Mouse (Mus musculus): Measurements from ENCODE around the gene Gpr152. TPM values are rescaled to one million over a fixed set of nuclear protein-coding genes. Genes with fewer than 3 reads are reported as not detected.

The Gpr152 gene
- polyA plus RNA-seq, 1 experiment from 2014 or later = 0.03 TPM

DNA sequence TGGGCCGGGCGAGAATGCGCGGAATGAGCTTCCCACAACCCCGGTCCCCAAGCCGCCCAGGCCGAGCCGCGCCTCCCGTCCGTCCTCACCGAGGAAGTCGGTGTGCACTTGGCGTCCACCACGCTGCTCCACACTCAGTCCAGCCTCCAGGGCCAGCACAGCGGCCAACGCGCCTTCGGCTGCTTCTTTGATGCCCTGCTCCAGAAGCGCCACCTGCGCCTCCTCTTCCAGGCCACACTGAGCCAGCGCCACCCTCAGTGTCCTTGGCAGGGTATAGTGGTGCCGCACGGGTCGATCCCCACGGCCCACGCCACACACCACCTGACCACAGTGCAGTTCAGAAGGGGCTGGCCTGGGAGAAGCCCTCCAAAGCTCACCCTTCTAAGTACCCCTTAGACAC lies 30.2 kb downstream of the Gpr152 start:
- no peaks in the 10 kb centered on the region for H3K9me3 ChIP-seq (replicated peaks; ENCODE audit: low read length)
- ATAC-seq (replicated peaks; ENCODE audit: low FRiP score, low read depth) (peak; percentile 29), DNase-seq (ENCODE audit: low spot score) (no peak)
- no peaks in the 10 kb centered on the region for H3K27me3 ChIP-seq (ENCODE audit: insufficient read depth, low read length)
- H3K4me3 ChIP-seq (replicated peaks; ENCODE audit: low read depth, low read length) = peak overlapping the region; percentile 29
- peak overlapping the region; percentile 61 for H3K4me2 ChIP-seq (ENCODE audit: low read length)
- H3K27ac ChIP-seq = peak overlapping the region; percentile 81
- peaks cover 22% of the 10 kb centered on the region for H3K4me1 ChIP-seq (replicated peaks; ENCODE audit: insufficient read depth, low read length)
- no peaks in the 10 kb centered on the region for H3K36me3 ChIP-seq (ENCODE audit: insufficient read depth, low read length)
- 8% methylated on average over 27 of the region's 27 CpGs for WGBS
- peak overlapping the region; percentile 71 for H3K9ac ChIP-seq (ENCODE audit: low read depth, low read length)
- no peak for TF ChIP-seq CTCF (IDR thresholded peaks at IDR 0.05; ENCODE audit: low read depth)

DNA sequence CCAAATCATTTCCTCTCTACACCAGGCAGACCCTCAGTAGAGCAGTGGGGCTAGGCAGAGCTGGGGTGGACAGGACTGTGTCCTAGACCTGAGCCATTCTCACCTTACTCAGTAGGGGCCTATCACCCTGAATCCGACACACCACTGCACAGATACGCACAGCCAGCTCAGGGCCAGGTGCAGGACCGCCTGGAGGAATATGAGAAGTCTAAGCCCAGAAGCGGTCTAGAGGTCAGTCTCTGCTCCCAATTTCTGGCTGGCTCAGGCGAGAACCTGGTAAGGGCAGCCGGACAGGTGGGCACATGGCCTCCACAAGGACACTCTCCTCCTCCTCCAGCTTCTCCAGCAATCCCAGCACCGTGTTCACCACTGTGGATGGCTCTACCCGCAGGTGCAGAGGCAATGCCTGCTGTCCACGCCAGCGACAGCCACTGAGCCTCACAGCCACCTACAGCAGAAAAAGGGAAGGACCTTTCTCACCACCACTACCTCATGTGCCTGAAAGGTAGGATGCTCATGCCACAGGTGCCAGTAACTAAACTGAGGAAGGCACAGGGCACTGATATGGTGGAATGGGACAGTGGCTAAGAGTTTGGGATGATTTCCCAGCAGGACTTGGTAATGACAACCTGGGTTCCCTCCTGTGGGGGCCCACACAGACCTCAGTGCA lies 31.3 kb downstream of the Gpr152 start:
- no peaks in the 10 kb centered on the region for H3K9me3 ChIP-seq (replicated peaks; ENCODE audit: low read length)
- WGBS = 78% methylated on average over 10 of the region's 10 CpGs
- no peaks in the 10 kb centered on the region for H3K36me3 ChIP-seq (ENCODE audit: insufficient read depth, low read length)
- no peak for TF ChIP-seq CTCF (IDR thresholded peaks at IDR 0.05; ENCODE audit: low read depth)
- DNase-seq (ENCODE audit: low spot score) (no peak), ATAC-seq (replicated peaks; ENCODE audit: low FRiP score, low read depth) (no peak)
- no peaks in the 10 kb centered on the region for H3K27me3 ChIP-seq (ENCODE audit: insufficient read depth, low read length)
- H3K4me2 ChIP-seq (ENCODE audit: low read length) = no peak overlapping the region
- H3K4me1 ChIP-seq (replicated peaks; ENCODE audit: insufficient read depth, low read length) = peaks cover 30% of the 10 kb centered on the region
- H3K27ac ChIP-seq = no peak overlapping the region
- no peak overlapping the region for H3K4me3 ChIP-seq (replicated peaks; ENCODE audit: low read depth, low read length)
- no peak overlapping the region for H3K9ac ChIP-seq (ENCODE audit: low read depth, low read length)

DNA sequence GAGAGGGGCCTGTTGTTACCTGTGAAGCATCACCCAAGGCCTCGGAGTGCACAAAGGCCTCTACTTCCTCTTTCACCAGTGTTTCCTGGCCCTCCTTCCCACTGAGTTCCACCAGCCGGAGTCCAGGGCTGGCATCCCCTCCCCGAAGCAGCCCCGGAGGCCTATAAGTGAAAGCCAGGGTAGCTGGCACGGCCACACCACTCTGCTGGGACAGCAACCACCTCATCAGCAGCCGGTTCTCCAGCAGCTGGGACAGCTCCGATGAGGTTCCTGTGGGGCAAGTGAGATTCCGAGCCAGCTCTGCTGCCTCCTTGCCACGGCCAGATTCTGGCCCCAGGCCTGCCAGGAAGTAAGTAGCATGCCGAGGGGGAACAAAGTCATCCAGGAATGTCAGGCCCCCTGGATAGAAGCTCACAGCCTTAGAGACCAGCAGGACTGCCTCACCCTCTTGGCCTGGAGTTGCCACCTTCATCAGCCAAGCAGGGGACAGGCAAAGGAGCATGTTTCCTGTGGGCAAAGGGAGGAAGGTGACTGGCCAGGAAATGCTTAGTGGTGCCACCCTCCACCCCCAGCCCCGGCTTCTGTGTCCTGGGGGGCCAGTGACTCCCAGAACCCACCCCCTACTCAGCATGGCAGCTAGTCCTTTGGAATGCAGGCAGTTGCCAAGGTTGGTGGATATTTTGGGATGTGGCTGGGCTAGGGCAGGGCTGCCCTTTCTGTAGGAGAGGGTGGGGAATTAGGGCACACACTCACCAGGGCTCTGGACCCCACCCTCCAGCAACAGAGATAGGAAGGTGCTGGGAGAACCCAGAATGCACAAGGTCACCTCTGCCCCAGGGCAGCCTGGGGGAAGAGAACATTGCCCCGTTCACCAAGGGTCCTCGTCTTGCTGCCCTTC lies 32.1 kb downstream of the Gpr152 start:
- peaks cover 31% of the 10 kb centered on the region for H3K4me1 ChIP-seq (replicated peaks; ENCODE audit: insufficient read depth, low read length)
- H3K4me2 ChIP-seq (ENCODE audit: low read length) = no peak overlapping the region
- H3K9me3 ChIP-seq (replicated peaks; ENCODE audit: low read length) = no peaks in the 10 kb centered on the region
- no peak overlapping the region for H3K4me3 ChIP-seq (replicated peaks; ENCODE audit: low read depth, low read length)
- no peak for ATAC-seq (replicated peaks; ENCODE audit: low FRiP score, low read depth)
- no peak overlapping the region; the same call in 1 of the 2 replicates for H3K27ac ChIP-seq
- TF ChIP-seq CTCF (IDR thresholded peaks at IDR 0.05; ENCODE audit: low read depth) = no peak
- 0 out of 2 replicates have a peak, but pooled peaks cover under 1% of the 10 kb centered on the region for H3K27me3 ChIP-seq (ENCODE audit: insufficient read depth, low read length)
- no peaks in the 10 kb centered on the region for H3K36me3 ChIP-seq (ENCODE audit: insufficient read depth, low read length)
- WGBS = 60% methylated on average over 13 of the region's 13 CpGs
- no peak for DNase-seq (ENCODE audit: low spot score)
- H3K9ac ChIP-seq (ENCODE audit: low read depth, low read length) = no peak overlapping the region

GRCm38 (mm10) chr19:4172925-4173324 lies 33.3 kb downstream of the Gpr152 start:
- H3K27me3 ChIP-seq (ENCODE audit: insufficient read depth, low read length) = 0 out of 2 replicates have a peak, but pooled peaks cover 3% of the 10 kb centered on the region
- TF ChIP-seq CTCF (IDR thresholded peaks at IDR 0.05; ENCODE audit: low read depth) = peak; percentile 38
- ATAC-seq (replicated peaks; ENCODE audit: low FRiP score, low read depth) = no peak
- no peak overlapping the region for H3K27ac ChIP-seq
- WGBS = 55% methylated on average over 11 of the region's 11 CpGs
- no peak overlapping the region for H3K4me2 ChIP-seq (ENCODE audit: low read length)
- peaks cover 31% of the 10 kb centered on the region for H3K4me1 ChIP-seq (replicated peaks; ENCODE audit: insufficient read depth, low read length)
- no peak overlapping the region for H3K9ac ChIP-seq (ENCODE audit: low read depth, low read length)
- H3K9me3 ChIP-seq (replicated peaks; ENCODE audit: low read length) = no peaks in the 10 kb centered on the region
- no peak for DNase-seq (ENCODE audit: low spot score)
- no peak overlapping the region for H3K4me3 ChIP-seq (replicated peaks; ENCODE audit: low read depth, low read length)
- H3K36me3 ChIP-seq (ENCODE audit: insufficient read depth, low read length) = no peaks in the 10 kb centered on the region

- Histone ChIP-seq H3K4me1 (replicated peaks; ENCODE audit: insufficient read depth, low read length) (peaks cover 23% of the 10 kb centered on the region), H3K4me3 (replicated peaks; ENCODE audit: low read depth, low read length) (no peak within 1 kb of the TSS), H3K36me3 (ENCODE audit: insufficient read depth, low read length) (no peaks in the 10 kb centered on the region), H3K9ac (ENCODE audit: low read depth, low read length) (peak within 1 kb of the TSS; percentile 28; the same call in 1 of the 2 replicates), H3K4me2 (ENCODE audit: low read length) (peak within 1 kb of the TSS; percentile 37), H3K27me3 (ENCODE audit: insufficient read depth, low read length) (0 out of 2 replicates have a peak, but pooled peaks cover 3% of the 10 kb centered on the region), H3K9me3 (replicated peaks; ENCODE audit: low read length) (no peaks in the 10 kb centered on the region), H3K27ac (no peak within 1 kb of the TSS)
- 5% methylated on average over 11 of the region's 11 CpGs for whole genome bisulfite sequencing
- DNase-seq (ENCODE audit: low spot score) = peak; percentile 66
- no peak for TF ChIP-seq CTCF (IDR thresholded peaks at IDR 0.05; ENCODE audit: low read depth)
- peak; percentile 72; the same call in 1 of the 2 replicates for ATAC-seq (replicated peaks; ENCODE audit: low FRiP score, low read depth)
These were observed 35.9 kb downstream of the Gpr152 start, which contains the start of gene Carns1 for GRCm38 (mm10) chr19:4175368-4175947. Carns1 (minus strand) TSS chr19:4175479.

DNA sequence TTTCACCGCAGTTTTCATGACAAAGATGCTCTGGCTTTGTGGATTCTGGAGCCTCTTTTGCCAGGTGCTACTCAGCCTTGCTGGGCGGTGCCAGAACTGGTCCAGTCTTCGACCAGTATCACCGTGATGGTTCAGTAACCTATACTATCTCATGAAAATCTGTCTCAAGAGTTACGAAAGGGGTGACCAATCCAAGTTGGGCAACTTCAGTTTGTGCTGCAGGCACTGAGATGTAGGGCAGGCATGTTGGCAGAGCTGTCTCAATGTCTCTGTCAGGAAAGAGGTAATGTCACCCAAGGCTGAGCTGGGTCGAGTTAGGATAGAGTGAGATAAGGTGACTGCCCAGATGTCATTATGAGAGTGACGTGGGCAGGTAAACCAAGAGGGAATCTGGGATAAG lies 40.8 kb downstream of the Gpr152 start:
- H3K9me3 ChIP-seq (replicated peaks; ENCODE audit: low read length) = no peaks in the 10 kb centered on the region
- WGBS = 92% methylated on average over 7 of the region's 7 CpGs
- H3K4me1 ChIP-seq (replicated peaks; ENCODE audit: insufficient read depth, low read length) = peaks cover 11% of the 10 kb centered on the region
- H3K4me2 ChIP-seq (ENCODE audit: low read length) = no peak overlapping the region
- H3K9ac ChIP-seq (ENCODE audit: low read depth, low read length) = no peak overlapping the region
- no peaks in the 10 kb centered on the region for H3K36me3 ChIP-seq (ENCODE audit: insufficient read depth, low read length)
- no peak overlapping the region for H3K27ac ChIP-seq
- ATAC-seq (replicated peaks; ENCODE audit: low FRiP score, low read depth) (no peak), DNase-seq (ENCODE audit: low spot score) (no peak)
- no peak for TF ChIP-seq CTCF (IDR thresholded peaks at IDR 0.05; ENCODE audit: low read depth)
- 0 out of 2 replicates have a peak, but pooled peaks cover 3% of the 10 kb centered on the region for H3K27me3 ChIP-seq (ENCODE audit: insufficient read depth, low read length)
- no peak overlapping the region for H3K4me3 ChIP-seq (replicated peaks; ENCODE audit: low read depth, low read length)
